Mouse (Mus musculus): ENCODE data around the gene Stat6. TPM values are rescaled to one million over a fixed set of nuclear protein-coding genes. Genes with fewer than 3 reads are reported as not detected.

Stat6 gene
- polyA plus RNA-seq, 1 experiment, result not detected

- peak overlapping the region; percentile 64 for H3K4me3 ChIP-seq (ENCODE audit: insufficient read depth, low read depth, low read length)
- WGBS, result 22% methylated on average over 14 of the region's 14 CpGs
- TF ChIP-seq CTCF (IDR thresholded peaks at IDR 0.05; ENCODE audit: insufficient read depth, low read depth, low read length) (no peak), POLR2A (IDR thresholded peaks at IDR 0.05; ENCODE audit: insufficient read depth, low read depth, low read length) (no peak)
- H3K4me1 ChIP-seq (ENCODE audit: control insufficient read depth, insufficient read depth, low read length), result peaks cover 75% of the 10 kb centered on the region
- H3K27ac ChIP-seq (ENCODE audit: insufficient read depth, low read depth, low read length), result peak overlapping the region; percentile 91
Measured at GRCm38 (mm10) chr10:127665366-127666181, 22.8 kb downstream of the Stat6 start.

DNA sequence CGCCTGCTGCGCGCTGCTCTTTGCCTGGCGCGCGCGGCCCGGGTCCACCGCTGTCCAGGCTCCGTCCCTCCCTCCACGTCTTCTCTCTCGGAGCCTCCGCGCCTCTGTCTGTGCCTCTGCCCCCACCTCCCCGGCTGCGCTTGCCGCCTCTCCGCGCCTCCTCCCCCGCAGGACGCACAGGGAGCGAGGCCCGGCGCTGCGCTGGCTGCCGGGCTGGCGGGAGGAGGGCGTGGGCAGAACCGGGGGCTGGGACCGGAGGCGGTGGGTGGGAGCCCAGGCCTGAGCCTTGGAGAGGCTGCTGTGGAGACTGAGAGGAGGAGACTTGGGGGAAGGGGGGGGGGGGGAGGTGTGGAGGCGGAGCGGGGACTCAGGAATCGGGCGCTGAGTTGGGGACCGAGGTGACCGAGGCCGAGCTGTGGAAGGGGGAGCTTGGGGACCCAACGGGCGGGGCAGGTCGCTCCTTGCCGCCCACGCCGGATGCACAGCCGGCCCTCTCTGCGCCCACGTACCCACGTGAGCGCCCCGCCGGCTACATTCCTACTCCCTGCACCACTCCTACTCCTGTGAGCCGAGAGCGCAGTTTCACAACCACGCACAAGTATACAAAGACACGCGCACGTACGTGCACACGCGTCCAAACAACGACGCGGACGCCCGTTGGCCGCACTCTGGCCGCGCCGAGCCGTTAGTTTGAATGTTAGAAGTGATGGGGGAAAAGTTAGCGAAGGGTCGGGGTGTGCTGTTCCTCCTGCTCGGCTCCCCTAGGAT, 23.9 kb downstream of the Stat6 start, which contains the start of gene Nemp1:
Gene Nemp1 (plus strand): TSS at position 401 of the 768 bp plus-strand sequence.
- WGBS, result under 1% methylated on average over 71 of the region's 73 CpGs
- H3K4me3 ChIP-seq (ENCODE audit: insufficient read depth, low read depth, low read length), result peak within 1 kb of the TSS; percentile 64
- peaks cover 67% of the 10 kb centered on the region for H3K4me1 ChIP-seq (ENCODE audit: control insufficient read depth, insufficient read depth, low read length)
- peak within 1 kb of the TSS; percentile 91 for H3K27ac ChIP-seq (ENCODE audit: insufficient read depth, low read depth, low read length)
- peak; percentile 45 for TF ChIP-seq POLR2A (IDR thresholded peaks at IDR 0.05; ENCODE audit: insufficient read depth, low read depth, low read length)
- no peak for TF ChIP-seq CTCF (IDR thresholded peaks at IDR 0.05; ENCODE audit: insufficient read depth, low read depth, low read length)

DNA sequence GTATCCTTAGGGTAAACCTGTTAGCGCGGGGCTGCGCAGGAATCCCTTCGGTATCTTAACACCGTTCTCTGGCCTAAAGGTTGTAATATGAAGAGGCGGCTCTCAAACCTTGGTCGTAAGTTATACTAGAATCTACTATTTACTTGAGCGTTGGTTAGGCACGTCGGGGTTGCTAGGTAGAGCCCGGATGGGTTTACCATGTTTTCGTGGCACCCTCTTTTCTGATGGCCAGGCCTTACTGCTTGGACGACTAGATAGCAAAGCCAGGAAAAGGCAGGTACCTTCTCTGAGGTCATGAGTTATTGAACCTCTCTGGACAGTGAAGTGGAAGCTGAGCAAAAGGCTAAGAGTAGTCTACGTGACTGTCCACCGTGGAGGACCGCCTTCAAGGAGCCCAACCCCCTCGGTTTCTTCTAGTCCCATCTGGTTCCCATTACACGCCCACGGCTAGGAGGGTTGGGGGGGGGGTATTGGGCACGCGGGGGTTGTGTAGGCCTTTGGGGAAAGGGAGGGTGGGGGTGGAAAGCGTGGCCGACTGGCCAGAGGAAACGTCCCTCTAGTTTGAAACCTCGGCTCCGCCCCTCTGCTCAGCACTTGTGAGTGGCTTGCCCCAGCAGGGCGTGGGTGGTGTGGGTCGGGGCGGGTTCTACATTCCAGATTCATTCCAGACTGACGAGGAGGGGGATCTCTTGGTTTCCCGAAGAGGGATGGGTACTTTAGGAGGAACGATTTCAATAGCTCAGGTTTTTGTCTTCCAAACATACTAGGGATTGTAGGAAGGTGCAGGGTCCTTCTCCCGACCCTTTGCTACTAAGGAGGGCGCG, 24.7 kb downstream of the Stat6 start:
- Histone ChIP-seq H3K27ac (ENCODE audit: insufficient read depth, low read depth, low read length) (peak overlapping the region; percentile 91), H3K4me1 (ENCODE audit: control insufficient read depth, insufficient read depth, low read length) (peaks cover 59% of the 10 kb centered on the region), H3K4me3 (ENCODE audit: insufficient read depth, low read depth, low read length) (peak overlapping the region; percentile 64)
- 5% methylated on average over 35 of the region's 35 CpGs for WGBS
- TF ChIP-seq CTCF (IDR thresholded peaks at IDR 0.05; ENCODE audit: insufficient read depth, low read depth, low read length) (no peak), POLR2A (IDR thresholded peaks at IDR 0.05; ENCODE audit: insufficient read depth, low read depth, low read length) (no peak)

DNA sequence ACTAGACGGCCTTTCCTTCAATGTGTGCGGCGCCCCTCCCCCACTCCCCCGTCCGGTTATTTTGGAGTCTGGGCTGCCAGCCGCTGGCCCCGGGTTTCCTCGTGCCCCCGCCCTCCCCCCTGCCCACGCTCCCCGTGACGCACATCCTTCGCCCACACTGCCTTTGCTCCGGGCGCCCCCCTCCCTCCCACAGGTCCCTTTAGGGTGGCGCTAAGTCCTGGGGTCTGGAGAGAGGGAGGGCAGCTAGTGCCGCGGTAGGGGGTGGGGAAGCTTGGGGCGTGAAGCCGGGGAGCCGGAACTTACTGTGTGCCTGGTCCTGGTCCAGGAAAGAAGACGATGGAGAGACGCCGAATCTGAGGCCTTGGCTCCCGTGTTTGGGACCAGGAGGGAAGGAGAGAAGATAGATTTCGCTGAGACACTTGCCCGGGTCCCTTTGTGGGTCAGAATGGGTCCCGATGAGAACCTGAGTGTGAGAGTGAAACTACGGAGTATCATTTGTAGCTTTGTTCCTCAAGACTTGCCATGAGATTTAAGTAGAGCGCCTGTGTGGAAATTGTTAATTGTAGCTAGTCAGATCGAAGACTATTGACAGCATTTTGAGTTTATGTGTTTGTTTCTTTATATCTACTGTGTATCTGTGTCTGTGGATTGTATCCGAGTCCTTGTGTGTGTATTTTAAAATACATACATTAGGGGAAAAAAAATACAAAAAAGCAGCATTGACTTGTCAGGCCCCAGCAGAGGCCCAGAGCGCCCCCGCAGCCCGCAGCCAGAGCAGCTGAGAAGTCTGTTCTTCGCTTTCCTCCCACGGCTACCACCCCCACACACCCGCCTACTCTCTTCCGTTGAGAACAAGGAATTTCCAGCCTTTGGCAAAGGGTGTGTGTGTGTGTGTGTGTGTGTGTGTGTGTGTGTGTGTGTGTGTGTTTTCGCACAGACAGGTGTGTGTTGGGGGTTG, 25.6 kb downstream of the Stat6 start, which contains the start of gene Nab2:
Gene Nab2 (minus strand): TSS at position 476 of the 958 bp plus-strand sequence.
- Histone ChIP-seq H3K4me1 (ENCODE audit: control insufficient read depth, insufficient read depth, low read length) (peaks cover 50% of the 10 kb centered on the region), H3K4me3 (ENCODE audit: insufficient read depth, low read depth, low read length) (peak within 1 kb of the TSS; percentile 64), H3K27ac (ENCODE audit: insufficient read depth, low read depth, low read length) (peak within 1 kb of the TSS; percentile 91)
- TF ChIP-seq POLR2A (IDR thresholded peaks at IDR 0.05; ENCODE audit: insufficient read depth, low read depth, low read length) (no peak), CTCF (IDR thresholded peaks at IDR 0.05; ENCODE audit: insufficient read depth, low read depth, low read length) (no peak)
- WGBS, result 4% methylated on average over 40 of the region's 40 CpGs

GRCm38 (mm10) chr10:127669170-127669569, 26.4 kb downstream of the Stat6 start:
- no peak for TF ChIP-seq POLR2A (IDR thresholded peaks at IDR 0.05; ENCODE audit: insufficient read depth, low read depth, low read length)
- no peak for TF ChIP-seq CTCF (IDR thresholded peaks at IDR 0.05; ENCODE audit: insufficient read depth, low read depth, low read length)
- peak overlapping the region; percentile 91; the same call in 1 of the 2 replicates for H3K27ac ChIP-seq (ENCODE audit: insufficient read depth, low read depth, low read length)

GRCm38 (mm10) chr10:127670185-127670584, 27.4 kb downstream of the Stat6 start:
- WGBS, result 96% methylated on average over 2 of the region's 2 CpGs
- Histone ChIP-seq H3K4me1 (ENCODE audit: control insufficient read depth, insufficient read depth, low read length) (peaks cover 35% of the 10 kb centered on the region), H3K4me3 (ENCODE audit: insufficient read depth, low read depth, low read length) (no peak overlapping the region), H3K27ac (ENCODE audit: insufficient read depth, low read depth, low read length) (no peak overlapping the region)
- TF ChIP-seq POLR2A (IDR thresholded peaks at IDR 0.05; ENCODE audit: insufficient read depth, low read depth, low read length) (no peak), CTCF (IDR thresholded peaks at IDR 0.05; ENCODE audit: insufficient read depth, low read depth, low read length) (no peak)

More at GRCm38 (mm10) chr10:127669170-127669569, 26.4 kb downstream of the Stat6 start:
- WGBS, result 18% methylated on average over 7 of the region's 7 CpGs
- Histone ChIP-seq H3K4me3 (ENCODE audit: insufficient read depth, low read depth, low read length) (0 out of 2 replicates have a peak overlapping the region, but pooled peaks have one; percentile 3), H3K4me1 (ENCODE audit: control insufficient read depth, insufficient read depth, low read length) (peaks cover 43% of the 10 kb centered on the region)

- WGBS, result 38% methylated on average over 2 of the region's 2 CpGs
- Histone ChIP-seq H3K4me3 (ENCODE audit: insufficient read depth, low read depth, low read length) (no peak overlapping the region), H3K4me1 (ENCODE audit: control insufficient read depth, insufficient read depth, low read length) (peaks cover 29% of the 10 kb centered on the region), H3K27ac (ENCODE audit: insufficient read depth, low read depth, low read length) (no peak overlapping the region)
- TF ChIP-seq CTCF (IDR thresholded peaks at IDR 0.05; ENCODE audit: insufficient read depth, low read depth, low read length) (peak; percentile 42; the same call in 1 of the 2 replicates), POLR2A (IDR thresholded peaks at IDR 0.05; ENCODE audit: insufficient read depth, low read depth, low read length) (no peak)
Measured at GRCm38 (mm10) chr10:127671276-127671675, 28.5 kb downstream of the Stat6 start.
